Mouse (Mus musculus): Measurements from ENCODE around the gene Car12. TPM values are rescaled to one million over a fixed set of nuclear protein-coding genes. Genes with fewer than 3 reads are reported as not detected.

Gene Car12
- total RNA-seq, 2 experiments from 2014 or later: 4.6 TPM; not detected in 1

GRCm38 (mm10) chr9:66708054-66708772 lies 5.3 kb upstream of the Car12 start:
- ATAC-seq (replicated peaks; ENCODE audit: low FRiP score, poor library complexity, severe bottlenecking): no peak

- ATAC-seq (replicated peaks; ENCODE audit: low FRiP score, poor library complexity, severe bottlenecking): no peak
Measured at GRCm38 (mm10) chr9:66708816-66709555, 4.5 kb upstream of the Car12 start.

- ATAC-seq (replicated peaks; ENCODE audit: low FRiP score, poor library complexity, severe bottlenecking): no peak
Measured at GRCm38 (mm10) chr9:66710626-66711025, 2.9 kb upstream of the Car12 start.

- ATAC-seq (replicated peaks; ENCODE audit: low FRiP score, poor library complexity, severe bottlenecking): no peak
Measured at GRCm38 (mm10) chr9:66714022-66714515, 583 bp downstream of the Car12 start.

GRCm38 (mm10) chr9:66715361-66715760 lies 1.9 kb downstream of the Car12 start:
- no peak for ATAC-seq (replicated peaks; ENCODE audit: low FRiP score, poor library complexity, severe bottlenecking)

GRCm38 (mm10) chr9:66716533-66716932 lies 3.0 kb downstream of the Car12 start:
- no peak for ATAC-seq (replicated peaks; ENCODE audit: low FRiP score, poor library complexity, severe bottlenecking)

GRCm38 (mm10) chr9:66720686-66721450 lies 7.4 kb downstream of the Car12 start:
- no peak for ATAC-seq (replicated peaks; ENCODE audit: low FRiP score, poor library complexity, severe bottlenecking)

- ATAC-seq (replicated peaks; ENCODE audit: low FRiP score, poor library complexity, severe bottlenecking): no peak
Measured at GRCm38 (mm10) chr9:66722187-66722868, 8.8 kb downstream of the Car12 start.

GRCm38 (mm10) chr9:66722869-66723272 lies 9.4 kb downstream of the Car12 start:
- no peak for ATAC-seq (replicated peaks; ENCODE audit: low FRiP score, poor library complexity, severe bottlenecking)

- ATAC-seq (replicated peaks; ENCODE audit: low FRiP score, poor library complexity, severe bottlenecking): no peak
Measured at GRCm38 (mm10) chr9:66725591-66725990, 12.1 kb downstream of the Car12 start.

GRCm38 (mm10) chr9:66727333-66727732 lies 13.8 kb downstream of the Car12 start:
- no peak for ATAC-seq (replicated peaks; ENCODE audit: low FRiP score, poor library complexity, severe bottlenecking)

- ATAC-seq (replicated peaks; ENCODE audit: low FRiP score, poor library complexity, severe bottlenecking): no peak
Measured at GRCm38 (mm10) chr9:66730556-66730955, 17.1 kb downstream of the Car12 start.

- no peak for ATAC-seq (replicated peaks; ENCODE audit: low FRiP score, poor library complexity, severe bottlenecking)
Measured at GRCm38 (mm10) chr9:66731284-66731683, 17.8 kb downstream of the Car12 start.

GRCm38 (mm10) chr9:66732791-66733691 lies 19.6 kb downstream of the Car12 start:
- no peak for ATAC-seq (replicated peaks; ENCODE audit: low FRiP score, poor library complexity, severe bottlenecking)

- ATAC-seq (replicated peaks; ENCODE audit: low FRiP score, poor library complexity, severe bottlenecking): no peak
Measured at GRCm38 (mm10) chr9:66734568-66734967, 21.1 kb downstream of the Car12 start.

- ATAC-seq (replicated peaks; ENCODE audit: low FRiP score, poor library complexity, severe bottlenecking): no peak
Measured at GRCm38 (mm10) chr9:66735122-66735521, 21.6 kb downstream of the Car12 start.

GRCm38 (mm10) chr9:66736016-66736415 lies 22.5 kb downstream of the Car12 start:
- ATAC-seq (replicated peaks; ENCODE audit: low FRiP score, poor library complexity, severe bottlenecking): no peak

GRCm38 (mm10) chr9:66736551-66736950 lies 23.1 kb downstream of the Car12 start:
- ATAC-seq (replicated peaks; ENCODE audit: low FRiP score, poor library complexity, severe bottlenecking): no peak

GRCm38 (mm10) chr9:66739516-66739915 lies 26.0 kb downstream of the Car12 start:
- ATAC-seq (replicated peaks; ENCODE audit: low FRiP score, poor library complexity, severe bottlenecking): no peak

All from erythroblast, adult 5-6 weeks (primary cell).